ENCODE assay signal across 8 mouse cellular contexts in genomic region chr6:147268143-147268790, GRCm38 (mm10). TPM values are rescaled to one million over a fixed set of nuclear protein-coding genes. Genes with fewer than 3 reads are reported as not detected.
A peak's percentile ranks its signal among the peaks of the same experiment; 100 is the strongest.
DNase-seq lines count a peak whose midpoint lies in the region; ATAC-seq lines count a peak whose summit lies in the region.

No protein-coding gene starts in this region.

- DNase-seq in heart, postnatal 25 days (ENCODE audit: low spot score): no peak
- peak; percentile 82 for DNase-seq in NIH3T3 (ENCODE audit: low read depth)
- DNase-seq in embryonic facial prominence, embryonic 11.5 days (ENCODE audit: low spot score): peak; percentile 80
- DNase-seq in lung, postnatal 14 days: peak; percentile 32
- peak; percentile 57 for DNase-seq in testis, postnatal 10 days (ENCODE audit: low spot score)
- no peak for DNase-seq in MN1 (ENCODE audit: low spot score)

- intact Hi-C loops in heart, postnatal 25 days (cut with DNase I): loop anchor here (10.0 kb wide), 2 partner anchors 387 to 547 kb away; no protein-coding TSS in a partner anchor

- no peak overlapping the region for H3K9ac ChIP-seq in heart, embryonic 15.5 days
- H3K9ac ChIP-seq in embryonic facial prominence, embryonic 11.5 days (replicated peaks; ENCODE audit: low read length): no peak overlapping the region

- no peaks in the 10 kb centered on the region for H3K36me3 ChIP-seq in heart, embryonic 15.5 days
- no peaks in the 10 kb centered on the region for H3K36me3 ChIP-seq in embryonic facial prominence, embryonic 11.5 days (replicated peaks; ENCODE audit: control insufficient read depth, insufficient read depth, low read depth, low read length)

- H3K9me3 ChIP-seq in heart, embryonic 15.5 days (replicated peaks): no peaks in the 10 kb centered on the region
- H3K9me3 ChIP-seq in embryonic facial prominence, embryonic 11.5 days (replicated peaks; ENCODE audit: control insufficient read depth, low read length): no peaks in the 10 kb centered on the region

- 2% methylated on average over 19 of the region's 19 CpGs for WGBS in heart, embryonic 15.5 days
- WGBS in embryonic facial prominence, embryonic 11.5 days: 3% methylated on average over 19 of the region's 19 CpGs

- ATAC-seq in heart, embryonic 15.5 days (replicated peaks; ENCODE audit: insufficient number of reproducible peaks, insufficient read depth, low FRiP score, low read depth): no peak
- peak; percentile 53; the same call in 1 of the 2 replicates for ATAC-seq in embryonic facial prominence, embryonic 11.5 days (replicated peaks; ENCODE audit: insufficient number of reproducible peaks, low FRiP score, low TSS enrichment, low read depth)
- ATAC-seq in inflammation-experienced regulatory T-cells, adult 6 months: no peak

- H3K27ac ChIP-seq in heart, embryonic 15.5 days: no peak overlapping the region
- H3K27ac ChIP-seq in embryonic facial prominence, embryonic 11.5 days (replicated peaks; ENCODE audit: low read depth, low read length): no peak overlapping the region

- 0 out of 2 replicates have a peak overlapping the region, but pooled peaks have one; percentile 27 for H3K4me2 ChIP-seq in heart, embryonic 15.5 days
- no peak overlapping the region for H3K4me2 ChIP-seq in embryonic facial prominence, embryonic 11.5 days (ENCODE audit: low read depth, low read length)

- peaks cover 15% of the 10 kb centered on the region for H3K4me1 ChIP-seq in heart, embryonic 15.5 days (replicated peaks)
- H3K4me1 ChIP-seq in embryonic facial prominence, embryonic 11.5 days (ENCODE audit: control insufficient read depth, insufficient read depth, low read length): no peaks in the 10 kb centered on the region; the same call in 1 of the 2 replicates

- peaks cover 60% of the 10 kb centered on the region for H3K27me3 ChIP-seq in heart, embryonic 15.5 days
- H3K27me3 ChIP-seq in embryonic facial prominence, embryonic 11.5 days (ENCODE audit: control insufficient read depth, insufficient read depth, low read length): peaks cover 12% of the 10 kb centered on the region

- H3K4me3 ChIP-seq in heart, embryonic 15.5 days: no peak overlapping the region
- no peak overlapping the region for H3K4me3 ChIP-seq in embryonic facial prominence, embryonic 11.5 days (ENCODE audit: low read depth, low read length)

RNA-seq across cellular contexts. Expression of gene Pthlh, which starts 4.3 kb away (rescaled TPM):
- 2.6 and 2.9 TPM in 2 replicates for polyA plus RNA-seq in heart, embryonic 15.5 days (2015; fragmentation: Nextera tagmentation; extraction: Ambion mirVana)
- total RNA-seq in heart, postnatal 25 days (2021): 1 to 10 TPM; 1.2 to 1.4 TPM
- polyA plus RNA-seq in embryonic facial prominence, embryonic 11.5 days (2014; fragmentation: Nextera tagmentation; extraction: Ambion mirVana): 2.8 and 4.1 TPM in 2 replicates
- polyA plus RNA-seq in inflammation-experienced regulatory T-cells, adult 6 months (2017; shearing (Covaris generic)): not detected

Comparison
In these comparisons a context has a peak if more than half of its experiments do, and no peak if none do; other contexts are left out.
1. DNase-seq: peak in NIH3T3 (single experiment), embryonic facial prominence, embryonic 11.5 days (single experiment), lung, postnatal 14 days (single experiment) and testis, postnatal 10 days (single experiment); none in heart, postnatal 25 days (single experiment) and MN1 (single experiment).